Mouse (Mus musculus) CH12.LX (cell line): ENCODE data around the gene Lrrc1. TPM values are rescaled to one million over a fixed set of nuclear protein-coding genes. Genes with fewer than 3 reads are reported as not detected.
A peak's percentile ranks its signal among the peaks of the same experiment; 100 is the strongest.
"Not testable (repeated sequence)": the region's sequence is repeated elsewhere in the genome, so short reads cannot be mapped to it uniquely, and the experiment has no call there.

Experiments used
- DNase-seq: peaks from one replicate; pipeline ENCODE4 v3.0.0-alpha.2; 2013; ENCODE audit errors: extremely low read depth
- H3K27ac ChIP-seq: 2 replicates; pipeline ENCODE4 v1.5.1; 2012; ENCODE audit warnings: low read depth, mild to moderate bottlenecking, control low read depth, moderate library complexity; ENCODE audit not compliant: insufficient read depth
- H3K27me3 ChIP-seq: replicated peaks from 2 replicates; pipeline ENCODE3; 2012; ENCODE audit warnings: inconsistent platforms
- H3K36me3 ChIP-seq, 2 experiments: replicated peaks in 1 of 2; 2 replicates each; pipeline versions ENCODE3 to v1.6.1; 2012; ENCODE audit warnings: inconsistent platforms in 1 of 2, low read length in 1 of 2, mild to moderate bottlenecking in 1 of 2, mixed read lengths in 1 of 2, moderate library complexity in 1 of 2; ENCODE audit not compliant: control insufficient read depth in 1 of 2, insufficient read depth in 1 of 2
- H3K4me1 ChIP-seq, 2 experiments: 2 replicates each; pipeline ENCODE4 v1.6.1; 2012; ENCODE audit warnings: inconsistent platforms in 1 of 2, moderate library complexity in 1 of 2; ENCODE audit not compliant: insufficient read depth in 2 of 2, control insufficient read depth in 1 of 2
- H3K4me2 ChIP-seq: 2 replicates; pipeline ENCODE4 v1.6.1; 2012; ENCODE audit warnings: low read depth, mild to moderate bottlenecking, control low read depth; ENCODE audit not compliant: poor library complexity, insufficient read depth, severe bottlenecking
- H3K4me3 ChIP-seq, 3 experiments: fragments of 150-350 bp in 1 of 3; sonication (generic) in 1 of 3; replicated peaks in 1 of 3; 2 replicates each; pipeline versions ENCODE3 to v1.5.1; 2011 to 2012; ENCODE audit warnings: low read depth in 2 of 3, low read length in 2 of 3, mild to moderate bottlenecking in 2 of 3, moderate library complexity in 2 of 3, control low read depth in 1 of 3, improper control_type of control experiment in 1 of 3, inconsistent platforms in 1 of 3, mixed read lengths in 1 of 3; ENCODE audit not compliant: poor library complexity in 1 of 3
- H3K79me2 ChIP-seq: replicated peaks from 2 replicates; pipeline ENCODE4 v1.6.1; 2012; ENCODE audit warnings: mild to moderate bottlenecking, moderate library complexity; ENCODE audit not compliant: control insufficient read depth, poor library complexity, insufficient read depth, severe bottlenecking; ENCODE audit errors: extremely low read depth
- H3K9ac ChIP-seq: 2 replicates; pipeline ENCODE4 v1.6.1; 2012; ENCODE audit warnings: low read depth, mild to moderate bottlenecking, control low read depth, moderate library complexity; ENCODE audit not compliant: insufficient read depth
- H3K9me3 ChIP-seq: replicated peaks from 2 replicates; pipeline ENCODE3; 2012; ENCODE audit warnings: low read length, inconsistent platforms, mixed read lengths
- BHLHE40 ChIP-seq: IDR thresholded peaks from 2 replicates; pipeline ENCODE4 v1.6.1; 2011; ENCODE audit warnings: mild to moderate bottlenecking, low read depth, low read length, improper control_type of control experiment
- ELF1 ChIP-seq: IDR thresholded peaks from 2 replicates; pipeline ENCODE4 v1.6.1; 2014; ENCODE audit warnings: low read depth, mild to moderate bottlenecking, inconsistent platforms, low read length, improper control_type of control experiment
- EP300 ChIP-seq: IDR thresholded peaks from 2 replicates; pipeline ENCODE4 v1.6.1; 2011; ENCODE audit warnings: low read length, improper control_type of control experiment
- ETS1 ChIP-seq: conservative IDR thresholded peaks from 2 replicates; pipeline ENCODE4 v1.6.1; 2012; ENCODE audit warnings: low read depth, mild to moderate bottlenecking, inconsistent platforms, low read length, improper control_type of control experiment, moderate library complexity
- HCFC1 ChIP-seq: IDR thresholded peaks from 2 replicates; pipeline ENCODE4 v1.6.1; 2012; ENCODE audit warnings: low read depth, mild to moderate bottlenecking, inconsistent platforms, low read length, improper control_type of control experiment
- KAT2A ChIP-seq: IDR thresholded peaks from 2 replicates; pipeline ENCODE4 v1.6.1; 2012; ENCODE audit warnings: low read length, improper control_type of control experiment, inconsistent platforms; ENCODE audit not compliant: insufficient replicate concordance
- MAFK ChIP-seq: IDR thresholded peaks from 2 replicates; pipeline ENCODE4 v1.6.1; 2011; ENCODE audit warnings: low read length, improper control_type of control experiment; ENCODE audit not compliant: insufficient replicate concordance
- MEF2A ChIP-seq: IDR thresholded peaks from 2 replicates; pipeline ENCODE4 v1.6.1; 2014; ENCODE audit warnings: low read depth, mild to moderate bottlenecking, inconsistent platforms, low read length, improper control_type of control experiment, borderline replicate concordance
- MXI1 ChIP-seq: IDR thresholded peaks from 2 replicates; pipeline ENCODE4 v1.6.1; 2011; ENCODE audit warnings: mild to moderate bottlenecking, low read depth, low read length, improper control_type of control experiment
- MYC ChIP-seq: IDR thresholded peaks from 2 replicates; pipeline ENCODE4 v1.6.1; 2011; ENCODE audit warnings: low read depth, mild to moderate bottlenecking, improper control_type of control experiment, low read length
- POLR2A ChIP-seq: IDR thresholded peaks from 2 replicates; pipeline ENCODE4 v1.6.1; 2011; ENCODE audit warnings: low read depth, mild to moderate bottlenecking, improper control_type of control experiment, low read length
- POLR2AphosphoS2 ChIP-seq: IDR thresholded peaks from 2 replicates; pipeline ENCODE4 v1.6.1; 2011; ENCODE audit warnings: low read depth, low read length, improper control_type of control experiment
- RCOR1 ChIP-seq: conservative IDR thresholded peaks from 2 replicates; pipeline ENCODE4 v1.6.1; 2012; ENCODE audit warnings: low read depth, mild to moderate bottlenecking, inconsistent platforms, low read length, improper control_type of control experiment
- TBP ChIP-seq: conservative IDR thresholded peaks from 2 replicates; pipeline ENCODE4 v1.6.1; 2011; ENCODE audit warnings: low read depth, low read length, improper control_type of control experiment
- UBTF ChIP-seq: IDR thresholded peaks from 2 replicates; pipeline ENCODE4 v1.6.1; 2012; ENCODE audit warnings: low read depth, mild to moderate bottlenecking, inconsistent platforms, low read length, improper control_type of control experiment, moderate library complexity
- ZC3H11A ChIP-seq: IDR thresholded peaks from 2 replicates; pipeline ENCODE4 v1.6.1; 2012; ENCODE audit warnings: low read depth, mild to moderate bottlenecking, inconsistent platforms, low read length, improper control_type of control experiment
- ZMIZ1 ChIP-seq: IDR thresholded peaks from 2 replicates; pipeline ENCODE4 v1.6.1; 2012; ENCODE audit warnings: low read depth, mild to moderate bottlenecking, inconsistent platforms, low read length, improper control_type of control experiment
- ZNF384 ChIP-seq: IDR thresholded peaks from 2 replicates; pipeline ENCODE4 v1.6.1; 2012; ENCODE audit warnings: low read depth, low read length, improper control_type of control experiment, inconsistent platforms
- dilution Hi-C: fragments of 300-500 bp; cut with MboI; formaldehyde crosslinking; loops from 2 replicates; pipeline ENCODE4 v1.14.3; 2020; ENCODE audit warnings: low sequenced_read_pairs; ENCODE audit not compliant: extremely low pct_unique_long_range_greater_than_20kb, extremely low pct_ligation_motif_present
- in situ Hi-C: fragments of 300-500 bp; cut with MboI; formaldehyde crosslinking; loops from 3 replicates; pipeline ENCODE4 v1.14.3; 2019; ENCODE audit warnings: low sequenced_read_pairs, low pct_ligation_motif_present, low pct_unique_long_range_greater_than_20kb, mixed read lengths
- polyA plus RNA-seq: library from polyadenylated mRNA; unstranded; fragments of >175 nt; gene quantifications from 2 replicates; pipeline ENCODE4 v1.2.1, GENCODE M21; 2012; ENCODE audit warnings: low read depth; ENCODE audit not compliant: insufficient read length
- total RNA-seq, 2 experiments: library from RNA; depleted of rRNA; stranded (reverse); fragments of 300-350 nt in 1 of 2; fragments of >200 nt in 1 of 2; gene quantifications; 2 replicates each; pipeline ENCODE4 v1.2.3; 2012 to 2014

Gene Lrrc1
- total and polyA plus RNA-seq, 3 experiments, result 15.4 to 15.8 (median 15.8) TPM

GRCm38 (mm10) chr9:77577931-77578330, 33.3 kb upstream of the Lrrc1 start:
- TF ChIP-seq BHLHE40 (peak; percentile 68), TBP (no peak), HCFC1 (no peak), UBTF (no peak)
- TF ChIP-seq, all 38 proteins: peak for 1
- H3K4me3 ChIP-seq, result no peak overlapping the region
- no peak for DNase-seq
- H3K4me2 ChIP-seq, result no peak overlapping the region
- peaks cover 11 to 42% of the 10 kb centered on the region in 2 experiments for H3K4me1 ChIP-seq
- H3K9ac ChIP-seq, result no peak overlapping the region
- dilution Hi-C loops, result no loop called here
- H3K36me3 ChIP-seq, result no peaks in the 10 kb centered on the region
- in situ Hi-C loops, result no loop called here
- H3K27me3 ChIP-seq, result no peaks in the 10 kb centered on the region
- H3K27ac ChIP-seq, result no peak overlapping the region
- no peaks in the 10 kb centered on the region for H3K79me2 ChIP-seq
- H3K9me3 ChIP-seq, result peaks cover 10% of the 10 kb centered on the region

DNA sequence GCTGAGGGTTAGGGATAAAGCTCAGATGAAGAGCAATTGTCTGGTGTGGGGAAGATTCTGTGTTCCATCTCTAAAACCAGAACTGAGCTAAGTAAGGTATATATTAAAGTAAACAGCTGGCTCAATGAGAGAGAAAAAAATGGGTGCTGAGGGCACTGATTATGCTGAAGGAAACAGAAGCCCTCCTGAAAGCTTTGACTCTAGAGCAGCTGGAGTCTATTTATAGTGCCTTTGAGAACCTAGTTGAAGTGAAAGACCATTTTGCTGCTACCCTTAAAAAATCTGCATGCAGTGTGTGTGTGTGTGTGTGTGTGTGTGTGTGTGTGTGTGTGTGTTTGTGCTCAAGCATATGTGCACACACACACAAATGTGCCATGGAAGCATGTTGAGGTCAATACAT, 32.7 kb upstream of the Lrrc1 start:
- H3K9me3 ChIP-seq, result peaks cover 10% of the 10 kb centered on the region
- H3K4me1 ChIP-seq, result peaks cover 11 to 42% of the 10 kb centered on the region in 2 experiments
- no peaks in the 10 kb centered on the region for H3K79me2 ChIP-seq
- H3K4me2 ChIP-seq, result 0 out of 2 replicates have a peak overlapping the region, but pooled peaks have one; percentile 8
- H3K36me3 ChIP-seq, result no peaks in the 10 kb centered on the region
- no peak for DNase-seq
- H3K9ac ChIP-seq, result no peak overlapping the region
- dilution Hi-C loops, result no loop called here
- TF ChIP-seq EP300, result no peak
- no peak for TF ChIP-seq POLR2AphosphoS2
- TF ChIP-seq MYC, result no peak
- peak; percentile 89 for TF ChIP-seq MEF2A
- TF ChIP-seq ETS1, result peak; percentile 32; the same call in 1 of the 2 replicates
- peak; percentile 74 for TF ChIP-seq ZNF384
- no peak for TF ChIP-seq POLR2A
- no peak for TF ChIP-seq ZC3H11A
- no peak for TF ChIP-seq ZMIZ1
- TF ChIP-seq, all 38 proteins: peak for 3
- Histone ChIP-seq H3K4me3 (no peak overlapping the region), H3K27me3 (no peaks in the 10 kb centered on the region), H3K27ac (no peak overlapping the region)
- in situ Hi-C loops, result no loop called here

- Histone ChIP-seq H3K27ac (no peak overlapping the region), H3K4me3 (no peak overlapping the region), H3K36me3 (no peaks in the 10 kb centered on the region), H3K79me2 (no peaks in the 10 kb centered on the region), H3K27me3 (no peaks in the 10 kb centered on the region), H3K4me1 (peaks cover 15 to 48% of the 10 kb centered on the region in 2 experiments), H3K9me3 (peaks cover 10% of the 10 kb centered on the region), H3K4me2 (no peak overlapping the region), H3K9ac (no peak overlapping the region)
- no peak for DNase-seq
- dilution Hi-C loops (no loop called here), in situ Hi-C loops (no loop called here)
- TF ChIP-seq BHLHE40 (no peak), ELF1 (no peak), RCOR1 (no peak), HCFC1 (no peak), MAFK (no peak), KAT2A (no peak), ZMIZ1 (no peak), MXI1 (no peak)
Measured at GRCm38 (mm10) chr9:77576320-77576719, 31.6 kb upstream of the Lrrc1 start.

- H3K9me3 ChIP-seq, dilution Hi-C loops, H3K27me3 ChIP-seq, H3K4me3 ChIP-seq, H3K9ac ChIP-seq, H3K27ac ChIP-seq, DNase-seq, H3K79me2 ChIP-seq, in situ Hi-C loops, H3K4me2 ChIP-seq, H3K36me3 ChIP-seq: not testable (repeated sequence)
- H3K4me1 ChIP-seq, result peaks cover 18 to 45% of the 10 kb centered on the region in 2 experiments
Measured at GRCm38 (mm10) chr9:77574996-77575395, 30.3 kb upstream of the Lrrc1 start.
